Mouse (Mus musculus): ENCODE measurements at regions not wholly inside any gene's neighbourhood (a gene's known extent, or its start where the extent isn't known, plus 50 kb on each side); places are given as distances from the start of the nearest gene placed in this dataset.

GRCm38 (mm10) chr12:118647270-118648042 lies 198.7 kb upstream of the Sp8 start:
- TF ChIP-seq CTCF (IDR thresholded peaks at IDR 0.05; ENCODE audit: low read depth) = no peak
- no peak for TF ChIP-seq EP300 (optimal IDR thresholded peaks at IDR 0.05)
